Mouse (Mus musculus): ENCODE data around the gene Tmc8.
"Not testable (repeated sequence)": the region's sequence is repeated elsewhere in the genome, so short reads cannot be mapped to it uniquely, and the experiment has no call there.

Tmc8 gene

DNA sequence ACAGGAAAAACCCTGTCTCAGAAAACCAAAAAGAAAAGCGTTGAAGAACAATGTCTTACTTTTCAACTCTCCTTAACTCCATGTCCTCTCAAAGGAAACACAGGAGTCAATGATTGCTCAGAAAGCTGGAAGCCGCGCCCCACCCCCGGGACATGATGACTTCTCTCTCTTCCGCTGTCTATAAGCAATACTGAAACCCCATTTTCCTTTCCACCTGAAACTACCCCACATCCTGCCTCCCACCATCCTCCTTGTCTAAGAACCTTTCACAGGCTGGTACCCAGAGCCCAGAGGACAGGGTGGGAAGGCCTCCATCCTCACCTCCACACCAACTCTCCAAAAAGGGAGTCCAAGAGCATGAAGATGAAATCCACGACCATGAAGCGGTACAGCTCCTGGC is 9.5 kb upstream of the Tmc8 start:
- no peak for DNase-seq (ENCODE audit: low spot score in 2 of 2)

DNA sequence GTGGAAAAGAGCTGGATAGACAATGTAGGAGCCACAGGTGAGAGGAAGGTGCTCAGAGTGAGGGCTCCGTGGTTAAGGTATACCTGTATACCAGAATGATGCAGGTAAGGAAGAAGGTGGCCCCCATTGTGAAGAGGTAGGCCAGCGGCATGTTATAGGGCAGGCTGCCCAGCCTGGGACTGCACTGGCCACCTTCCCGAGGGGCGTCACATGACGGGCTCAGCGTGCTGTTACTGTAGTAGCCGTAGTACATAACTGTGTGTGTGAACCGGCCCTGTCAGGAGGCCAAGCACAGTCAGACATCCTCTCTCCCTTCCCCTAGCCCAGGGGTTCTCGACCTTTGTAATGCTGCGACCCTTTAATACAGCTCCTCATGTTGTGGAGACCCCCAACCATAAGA is 7.0 kb upstream of the Tmc8 start:
- DNase-seq (ENCODE audit: low spot score in 2 of 2) = no peak

DNA sequence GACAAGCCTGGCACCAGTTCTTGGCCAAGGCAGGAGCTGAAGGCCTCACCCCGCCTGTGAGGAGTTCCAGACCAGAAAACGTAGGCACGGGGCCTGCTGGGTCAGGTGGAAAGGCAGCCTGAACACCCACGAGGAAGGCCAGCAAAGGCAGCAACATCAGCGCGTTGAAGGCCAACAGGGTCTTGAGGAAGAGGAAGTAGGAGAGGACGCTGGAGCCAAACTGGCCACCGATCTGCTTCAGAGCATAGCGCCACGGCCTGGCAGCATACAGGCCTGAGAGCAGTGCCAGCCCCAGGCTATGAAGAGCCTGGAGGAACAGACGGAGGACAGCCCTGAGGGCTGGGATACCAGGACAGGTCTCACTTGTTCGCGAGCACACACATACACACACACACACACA is 6.3 kb upstream of the Tmc8 start:
- DNase-seq (ENCODE audit: low spot score in 2 of 2) = no peak

DNA sequence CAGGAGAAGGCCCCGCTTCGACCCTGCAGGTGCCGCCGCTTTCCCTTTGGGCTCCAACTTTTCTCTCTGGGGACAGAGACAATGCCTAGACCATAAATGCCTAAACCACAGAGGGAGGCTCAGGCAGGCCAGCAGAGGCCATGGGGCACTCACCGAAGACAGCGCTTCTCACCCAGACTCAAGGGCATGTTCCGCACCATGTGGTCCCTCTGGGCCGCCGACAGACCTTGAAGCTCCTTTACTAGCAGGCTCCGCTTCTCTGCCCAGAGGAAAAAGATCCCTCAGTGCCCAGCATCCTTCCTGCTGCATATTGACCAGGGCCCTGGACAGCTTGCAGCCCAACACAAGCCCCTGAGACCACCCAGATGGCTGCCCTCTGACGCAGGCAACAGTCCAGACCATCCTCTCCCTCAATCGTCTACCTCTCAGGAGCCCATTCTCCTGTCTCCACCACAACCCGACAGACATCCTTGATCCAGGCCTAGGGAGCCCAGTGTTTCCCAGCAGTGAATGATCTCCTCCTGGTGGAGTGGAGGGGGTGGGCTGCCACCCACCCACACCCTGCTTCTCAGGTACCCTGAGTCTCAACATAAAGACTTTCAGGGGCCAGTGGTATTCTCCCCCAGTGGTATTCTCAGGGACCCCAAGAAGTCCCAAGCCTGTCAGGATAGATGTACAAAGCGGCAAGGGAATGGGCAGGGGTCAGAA is 5.6 kb upstream of the Tmc8 start:
- no peak for DNase-seq (ENCODE audit: low spot score in 2 of 2)

DNA sequence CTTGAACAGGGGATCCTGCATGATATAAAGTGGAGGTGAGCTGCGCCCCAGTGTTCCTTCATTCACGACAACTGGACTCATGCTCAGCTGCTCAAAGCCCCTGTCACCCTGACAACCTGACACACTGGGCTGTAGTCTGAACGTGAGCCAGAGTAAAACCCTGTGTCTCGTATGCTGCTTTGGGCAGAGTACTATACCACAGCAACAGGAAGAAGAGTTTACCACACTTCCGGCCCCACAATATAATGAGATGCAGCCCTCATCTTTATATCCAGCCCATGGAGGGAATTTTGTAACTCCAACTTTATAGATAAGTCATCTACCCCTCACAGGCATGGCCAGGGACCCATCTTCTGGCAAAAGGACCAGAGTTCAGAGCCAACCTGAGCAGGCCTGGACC is 4.8 kb upstream of the Tmc8 start:
- no peak for DNase-seq (ENCODE audit: low spot score in 2 of 2)

DNA sequence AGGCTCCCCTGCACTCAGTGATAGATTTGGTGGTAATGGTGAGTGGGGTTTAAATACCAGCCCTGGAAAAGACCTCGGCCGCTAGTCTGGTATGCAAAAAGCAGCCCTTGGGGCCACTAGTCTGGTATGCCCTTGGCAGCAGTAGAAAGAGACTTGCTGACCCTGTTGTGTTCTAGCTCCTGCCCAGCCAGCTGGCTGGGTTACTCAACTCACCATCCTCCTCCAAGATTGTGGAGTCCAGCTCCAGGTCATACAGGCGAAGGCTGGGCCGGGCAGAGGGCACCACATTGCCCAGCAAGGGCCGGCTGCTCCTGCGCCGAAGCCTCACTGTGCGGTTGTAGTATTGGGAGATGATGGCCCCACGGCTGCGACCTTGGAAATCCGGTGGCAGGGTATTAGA is 3.8 kb upstream of the Tmc8 start:
- no peak for DNase-seq (ENCODE audit: low spot score in 2 of 2)

DNA sequence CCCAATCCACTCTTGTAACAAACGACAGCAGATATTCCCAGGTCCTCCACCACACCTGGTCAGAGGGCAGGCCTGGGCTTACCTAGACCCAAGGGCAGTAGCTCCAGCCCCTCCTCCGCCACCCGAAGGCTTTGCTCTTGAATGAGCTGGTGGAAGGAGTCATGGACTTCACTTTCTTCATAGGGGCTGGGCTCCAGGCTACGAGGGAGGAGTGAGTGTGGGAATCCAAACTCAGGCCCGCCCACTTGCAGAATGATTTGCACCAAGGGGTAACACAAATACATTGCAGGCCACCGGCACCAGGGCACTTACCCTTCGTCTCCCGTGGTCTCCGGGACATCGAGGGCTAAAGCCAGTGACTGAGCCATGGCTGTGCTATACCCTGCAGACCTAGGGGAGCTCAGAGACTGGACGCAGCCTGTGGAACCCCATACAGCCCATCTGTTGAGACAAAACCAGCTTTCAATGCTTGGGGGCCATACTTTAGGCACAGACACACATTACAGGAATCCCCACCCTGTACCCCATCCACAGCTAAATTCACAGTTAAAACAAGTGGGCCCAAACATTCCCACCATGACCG is 2.9 kb upstream of the Tmc8 start:
- DNase-seq (ENCODE audit: low spot score in 2 of 2) = no peak

DNA sequence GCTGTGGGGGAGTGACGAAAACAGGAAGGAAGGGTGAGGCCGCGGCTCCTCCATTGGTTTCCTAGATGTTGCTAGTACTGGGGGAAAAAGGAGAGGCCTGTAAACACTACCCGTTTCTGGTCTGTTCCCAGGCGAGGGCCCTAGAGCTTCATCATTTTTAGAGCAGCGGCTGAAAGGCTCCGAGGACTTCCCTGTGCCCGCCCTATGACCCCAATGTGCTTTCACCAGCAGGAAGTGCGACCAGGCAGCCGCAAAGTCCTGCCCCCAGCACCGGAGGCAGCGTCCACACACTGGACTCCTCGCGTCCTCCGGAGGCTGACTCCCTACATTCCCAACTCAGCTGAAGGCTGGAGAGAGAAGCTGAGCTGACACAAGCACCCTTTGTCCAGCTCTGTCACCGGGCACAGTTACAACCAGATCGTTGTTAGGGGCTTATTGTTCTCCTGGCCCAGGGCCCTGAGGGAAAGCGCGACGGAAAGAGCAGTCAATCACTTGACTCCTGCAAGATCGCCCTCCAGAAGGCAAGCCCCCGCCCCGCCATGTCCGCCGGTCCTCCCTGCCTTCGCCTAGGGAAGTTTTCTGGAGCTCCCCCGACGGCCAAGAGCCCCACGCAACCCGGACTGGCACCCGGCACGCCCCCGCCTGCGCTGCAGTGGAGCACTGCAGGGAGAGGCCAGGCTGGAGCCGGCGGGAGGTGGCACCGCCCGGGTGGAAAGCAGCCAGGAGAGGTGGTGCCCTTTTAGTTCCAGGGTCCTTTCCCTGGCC is 2.3 kb upstream of the Tmc8 start:
- no peak for DNase-seq (ENCODE audit: low spot score in 2 of 2)

DNA sequence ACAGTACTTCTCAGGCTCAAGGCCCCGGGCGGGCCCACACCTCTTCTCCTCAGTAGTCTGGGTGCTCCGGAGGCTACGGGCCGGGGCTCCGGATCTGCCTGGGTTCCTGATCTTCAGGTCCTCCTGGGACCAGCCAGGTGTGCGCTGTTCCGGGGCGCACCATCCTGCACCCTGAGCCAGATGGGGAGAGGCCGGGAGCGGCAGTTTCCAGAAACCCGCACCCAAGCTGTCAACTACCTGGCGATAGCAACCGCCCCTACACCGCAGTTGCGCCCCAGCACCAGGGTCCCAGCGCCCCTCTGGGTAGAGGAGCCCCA is 1.7 kb upstream of the Tmc8 start:
- no peak for DNase-seq (ENCODE audit: low spot score in 2 of 2)

DNA sequence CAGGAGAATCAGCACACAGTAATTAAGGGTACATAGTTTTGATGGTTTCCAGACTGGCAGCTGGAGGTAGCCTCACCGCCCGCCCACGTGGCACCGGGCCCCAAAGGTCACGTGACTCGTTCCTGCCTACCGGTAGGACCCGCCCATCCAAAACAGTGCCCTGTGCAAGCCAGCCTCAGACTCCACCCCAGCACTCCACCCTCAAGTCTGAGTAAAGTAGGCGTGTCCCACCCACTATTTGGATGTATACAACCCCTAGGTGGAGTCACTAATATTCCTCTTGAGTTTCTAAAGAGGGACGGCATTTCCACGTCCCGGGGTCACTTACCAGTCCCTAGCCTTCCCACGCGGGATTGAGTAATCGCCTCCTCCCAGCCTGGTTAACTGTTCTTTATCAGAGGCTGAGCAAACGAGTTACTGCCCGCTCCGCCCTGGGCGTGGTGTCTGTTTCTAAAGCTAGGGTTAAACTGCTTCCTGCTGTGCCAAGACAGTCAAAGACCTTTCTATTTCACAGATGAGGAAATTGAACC is 1.2 kb upstream of the Tmc8 start:
- DNase-seq (ENCODE audit: low spot score in 2 of 2) = no peak

DNA sequence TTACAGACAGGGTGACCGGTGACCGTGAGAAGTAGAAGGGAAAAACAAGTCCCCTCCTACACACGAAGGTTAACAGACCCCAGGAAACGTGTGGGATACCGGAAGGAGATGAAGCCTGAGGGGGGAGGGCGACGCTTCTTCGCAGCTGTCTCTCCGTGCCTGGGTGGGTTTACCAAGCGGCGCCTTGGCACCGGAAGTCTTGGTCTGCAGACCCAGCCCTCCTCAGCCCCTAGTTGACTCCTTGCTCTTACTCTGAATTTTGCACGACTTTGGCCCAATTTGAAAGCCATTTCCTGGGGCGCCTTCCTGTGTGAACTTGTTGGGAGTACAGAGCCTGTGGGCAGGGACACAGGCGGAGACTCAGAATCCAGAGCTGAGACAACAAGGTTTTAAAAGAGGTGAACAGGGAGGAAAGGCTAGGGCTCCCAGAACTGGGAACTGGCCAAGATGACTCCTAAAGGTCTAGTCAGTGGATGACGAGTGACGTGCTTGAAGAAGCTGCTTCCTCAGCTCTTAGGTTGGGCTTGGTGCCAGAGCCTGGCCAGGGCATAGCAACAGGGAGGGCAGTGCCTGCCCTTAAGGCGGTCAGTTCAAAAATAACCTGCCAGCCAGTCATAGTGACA is 566 bp upstream of the Tmc8 start:
- no peak for DNase-seq (ENCODE audit: low spot score in 2 of 2)

DNA sequence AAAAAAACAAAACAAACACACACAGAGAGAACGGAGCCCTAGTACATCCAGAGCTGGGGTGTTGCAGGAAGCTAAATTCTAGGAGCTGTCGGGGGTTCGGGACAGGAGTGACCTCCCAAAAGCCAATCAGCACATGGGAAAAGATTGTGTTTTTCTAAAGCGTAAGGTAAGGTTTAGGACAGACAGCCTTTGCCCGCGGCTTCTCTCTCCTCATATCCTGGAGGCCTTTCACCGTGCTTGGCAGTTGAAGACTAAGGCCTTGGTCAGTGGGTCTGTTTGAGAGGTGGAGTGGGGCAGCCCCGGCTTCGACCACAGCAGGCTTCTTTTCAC is 794 bp downstream of the Tmc8 start:
- DNase-seq (ENCODE audit: low spot score in 2 of 2) = no peak

DNA sequence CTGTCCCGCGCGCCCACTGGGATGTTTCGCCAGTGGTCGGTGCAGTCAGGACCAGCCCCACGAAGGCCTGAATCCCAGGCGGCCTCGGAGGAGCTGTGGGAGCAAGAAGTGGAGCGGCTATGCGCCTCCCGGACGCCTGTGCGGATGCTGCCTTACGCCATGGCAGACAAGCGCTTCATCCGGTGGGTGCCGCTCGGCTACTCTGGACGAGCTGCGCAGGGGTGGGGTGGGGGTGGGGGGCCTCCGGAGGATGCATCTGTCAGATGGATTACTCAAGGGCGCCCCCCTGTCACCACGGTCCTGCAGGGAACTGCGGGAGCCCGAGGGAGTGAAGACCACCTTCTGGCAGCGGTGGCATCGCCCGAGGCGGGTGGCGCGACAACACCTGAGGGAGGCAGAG is 1.2 kb downstream of the Tmc8 start:
- DNase-seq (ENCODE audit: low spot score in 2 of 2) = no peak

DNA sequence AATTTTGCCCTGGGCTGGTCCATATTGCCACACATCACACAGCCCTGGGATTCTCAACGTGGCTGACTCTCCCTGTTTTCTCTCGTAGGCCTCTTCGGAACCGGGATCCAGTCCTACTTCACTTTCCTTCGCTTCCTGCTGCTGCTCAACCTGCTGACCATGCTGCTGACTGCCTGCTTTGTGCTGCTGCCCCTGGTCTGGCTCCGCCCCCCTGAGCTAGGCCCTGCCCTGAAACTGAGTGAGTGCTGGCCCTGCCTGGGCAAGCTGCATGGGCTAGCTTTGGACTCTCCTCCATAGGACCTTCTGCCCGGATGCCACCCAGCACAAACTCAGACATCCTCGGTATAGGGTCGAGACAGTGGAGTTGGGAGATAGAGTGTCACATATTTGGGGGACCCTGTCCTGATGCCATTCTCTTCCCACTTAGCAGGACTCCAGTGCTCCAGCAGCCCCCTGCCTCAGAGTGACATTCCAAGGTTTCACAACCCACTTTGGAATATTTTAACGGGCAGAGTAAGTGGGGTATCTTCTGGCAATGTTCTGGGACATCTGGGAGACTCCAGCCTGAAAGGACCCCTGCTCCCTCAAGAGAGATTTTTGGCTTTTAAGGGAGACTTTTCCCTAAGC is 1.9 kb downstream of the Tmc8 start:
- no peak for DNase-seq (ENCODE audit: low spot score in 2 of 2)

DNA sequence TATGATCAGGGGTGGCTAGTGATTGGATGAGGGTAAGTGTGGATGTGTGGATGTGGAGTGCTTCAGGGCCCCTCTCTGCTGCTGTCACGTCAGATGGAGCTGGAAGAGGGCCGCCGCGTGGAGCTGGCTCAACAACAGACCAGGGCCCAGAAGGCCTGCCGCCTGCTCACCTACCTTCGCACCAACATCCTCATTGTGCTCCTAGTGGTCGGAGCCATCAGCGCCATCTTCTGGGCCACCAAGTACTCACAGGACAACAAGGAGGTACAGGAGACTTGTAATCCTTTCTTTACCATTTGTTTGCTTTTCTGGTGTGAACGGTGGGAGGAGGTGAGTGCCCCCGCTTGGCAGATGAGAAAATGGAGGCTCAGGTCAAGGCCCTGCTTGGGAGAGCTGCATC is 4.4 kb downstream of the Tmc8 start:
- no peak for DNase-seq (ENCODE audit: low spot score in 2 of 2)

DNA sequence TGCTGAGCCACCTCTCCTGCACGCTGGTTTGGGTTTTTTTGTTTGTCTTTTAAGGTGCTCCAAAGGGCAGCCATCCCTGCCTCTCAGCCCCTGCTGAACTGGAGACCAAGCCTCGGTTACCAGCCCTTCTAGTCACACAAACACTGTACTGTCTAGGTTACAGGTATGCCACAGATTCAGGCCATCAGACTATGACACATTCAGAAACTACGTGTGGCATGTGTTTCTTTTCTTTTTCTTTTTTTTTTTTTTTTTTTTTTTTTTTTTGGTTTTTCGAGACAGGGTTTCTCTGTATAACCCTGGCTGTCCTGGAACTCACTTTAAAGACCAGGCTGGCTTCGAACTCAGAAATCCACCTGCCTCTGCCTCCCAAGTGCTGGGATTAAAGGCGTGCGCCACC is 6.6 kb downstream of the Tmc8 start:
- not testable (repeated sequence) for DNase-seq (ENCODE audit: low spot score in 2 of 2)

DNA sequence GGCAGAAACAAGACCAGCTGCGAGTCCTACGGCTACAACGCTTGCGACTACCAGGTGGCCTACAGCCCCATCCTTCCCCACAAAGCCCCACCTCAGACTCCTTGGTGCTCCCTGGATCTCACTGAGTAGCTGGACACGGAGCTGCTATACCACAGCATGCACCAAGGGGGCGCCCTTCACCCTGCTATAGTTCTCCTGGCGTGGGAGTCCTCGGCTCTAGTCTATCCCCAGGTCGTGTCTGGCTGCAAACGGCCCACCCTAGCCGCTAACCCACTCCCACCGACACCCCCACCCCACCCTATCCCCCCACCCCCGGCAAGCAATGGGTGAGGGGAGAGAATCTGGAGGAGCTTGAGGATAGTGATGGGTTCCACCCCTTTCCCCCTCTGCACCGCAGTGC is 8.4 kb downstream of the Tmc8 start:
- DNase-seq (ENCODE audit: low spot score in 2 of 2) = peak in 1 of 2 experiments; percentile 66

DNA sequence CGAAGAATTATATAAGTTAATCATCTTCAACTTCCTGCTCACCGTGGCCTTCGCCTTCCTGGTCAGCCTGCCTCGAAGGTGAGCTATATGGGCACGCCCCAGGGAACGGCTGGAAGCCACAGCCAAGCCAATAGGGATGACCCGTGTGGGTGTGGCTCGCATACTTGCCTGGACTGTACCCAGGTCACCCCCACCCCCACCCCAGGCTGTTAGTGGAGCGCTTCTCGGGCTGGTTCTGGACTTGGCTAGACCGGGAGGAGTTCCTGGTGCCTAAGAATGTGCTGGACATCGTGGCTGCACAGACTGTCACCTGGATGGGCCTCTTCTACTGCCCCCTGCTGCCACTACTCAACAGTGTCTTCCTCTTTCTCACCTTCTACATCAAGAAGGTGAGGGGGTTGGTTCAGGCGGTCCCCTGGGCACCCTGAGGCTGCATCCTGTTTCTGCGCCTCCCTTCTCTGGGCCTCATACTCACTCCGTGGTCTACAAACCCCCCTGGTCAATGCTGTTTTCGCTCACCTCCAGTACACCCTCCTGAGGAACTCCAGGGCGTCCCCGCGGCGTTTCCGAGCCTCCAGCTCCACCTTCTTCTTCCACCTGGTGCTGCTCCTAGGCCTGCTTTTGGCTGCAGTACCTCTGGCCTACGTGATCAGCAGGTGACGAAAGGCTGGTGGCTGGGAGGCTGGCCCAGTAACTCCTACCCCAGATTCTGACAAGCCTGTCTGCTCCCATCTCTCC is 9.0 kb downstream of the Tmc8 start:
- no peak for DNase-seq (ENCODE audit: low spot score in 2 of 2)

DNA sequence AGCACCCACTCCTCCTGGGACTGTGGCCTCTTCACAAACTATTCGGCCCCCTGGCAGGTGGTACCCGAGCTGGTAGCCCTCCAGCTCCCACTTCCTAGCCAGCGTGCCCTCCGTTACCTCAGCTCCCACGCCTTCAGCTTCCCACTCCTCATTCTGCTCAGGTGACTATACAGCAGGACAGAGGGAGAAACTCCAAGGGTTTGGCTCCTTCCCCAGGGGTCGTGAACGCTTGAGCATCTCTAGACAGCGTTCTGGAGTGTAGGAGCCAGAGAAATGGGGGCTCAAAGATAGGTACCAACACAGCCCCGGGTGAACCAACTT is 9.5 kb downstream of the Tmc8 start:
- DNase-seq (ENCODE audit: low spot score in 2 of 2) = no peak

DNA sequence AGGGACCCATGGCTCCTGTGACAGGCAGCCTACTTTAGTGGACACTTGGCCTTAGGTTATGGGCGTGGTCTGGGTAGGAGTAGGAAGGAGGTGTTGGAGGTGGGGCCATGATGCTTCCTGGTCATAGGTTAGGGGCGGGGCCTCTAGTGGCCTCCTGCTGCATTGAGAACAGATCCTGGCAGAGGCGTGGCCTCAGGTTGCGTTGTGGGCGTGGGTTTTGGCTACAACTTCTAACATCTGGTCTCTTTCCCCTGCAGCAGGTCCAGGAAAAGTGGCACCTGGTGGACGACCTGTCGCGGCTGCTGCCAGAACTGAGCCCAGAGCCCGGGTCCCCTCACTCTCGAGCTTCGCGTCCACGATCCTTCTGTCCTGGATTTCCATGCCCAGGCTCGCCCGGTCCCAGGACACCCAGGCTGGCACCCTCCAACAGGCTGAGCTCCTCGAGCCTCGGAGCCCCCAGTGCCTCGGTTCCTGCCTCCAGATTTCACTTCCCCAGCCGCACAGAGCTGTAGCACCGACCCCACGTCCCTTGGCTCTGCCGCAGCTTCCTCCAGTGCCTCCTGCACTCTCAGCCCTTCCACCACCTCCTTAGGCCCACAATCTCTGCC is 10.5 kb downstream of the Tmc8 start:
- DNase-seq (ENCODE audit: low spot score in 2 of 2) = no peak

DNA sequence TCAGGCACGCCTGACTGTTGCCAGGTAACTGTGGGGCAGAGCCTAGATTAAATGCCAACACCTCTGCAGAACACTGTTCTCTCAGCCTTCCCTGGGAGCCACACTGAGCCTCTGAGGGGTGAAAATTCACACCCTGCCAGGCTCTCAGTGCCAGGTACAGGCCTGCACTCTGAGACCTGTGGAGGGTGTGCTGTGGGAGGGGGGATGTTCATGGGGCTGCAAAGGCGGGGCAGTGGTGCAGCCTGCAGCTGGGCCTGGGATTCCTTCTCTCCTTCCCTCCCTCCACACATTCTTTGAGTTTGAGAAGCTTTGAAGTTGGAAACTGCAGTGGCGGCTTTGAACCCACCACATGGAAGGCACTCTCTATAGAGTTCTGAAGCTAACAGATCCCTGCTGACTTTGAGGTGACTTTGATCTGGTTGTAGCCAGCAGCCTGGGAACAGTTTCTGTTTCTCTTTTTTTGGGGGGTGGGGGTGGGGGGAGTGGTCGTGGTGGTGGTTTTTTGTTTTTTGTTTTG is 12.2 kb downstream of the Tmc8 start:
- DNase-seq (ENCODE audit: low spot score in 2 of 2) = no peak
